Mouse (Mus musculus): ENCODE data around the gene Popdc3.
"Not testable (repeated sequence)": the region's sequence is repeated elsewhere in the genome, so short reads cannot be mapped to it uniquely, and the experiment has no call there.

The Popdc3 gene

GRCm38 (mm10) chr10:45314865-45315264 lies 137.0 kb downstream of the Popdc3 start:
- in situ Hi-C loops (cut with MboI) = no loop called here

DNA sequence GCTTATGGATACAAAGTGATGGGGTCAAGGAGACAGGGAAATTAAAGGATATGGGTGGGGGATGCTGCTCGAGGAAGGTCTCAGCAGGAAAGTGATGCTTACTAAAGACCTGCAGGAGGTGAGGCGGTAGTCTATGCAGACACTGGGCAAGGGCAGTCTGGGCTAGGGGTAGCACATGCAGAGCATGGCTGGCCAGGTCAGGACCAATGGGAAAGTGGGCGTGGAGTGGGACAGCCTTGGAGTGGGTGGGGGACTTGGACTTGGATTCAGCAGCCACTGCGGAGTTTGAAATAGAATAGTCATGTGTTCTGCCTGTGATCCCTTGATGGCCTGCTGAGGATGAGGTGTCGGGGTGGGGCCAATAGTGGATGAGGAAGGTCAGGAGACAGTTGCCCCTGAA lies 141.0 kb downstream of the Popdc3 start:
- in situ Hi-C loops (cut with MboI) = no loop called here

DNA sequence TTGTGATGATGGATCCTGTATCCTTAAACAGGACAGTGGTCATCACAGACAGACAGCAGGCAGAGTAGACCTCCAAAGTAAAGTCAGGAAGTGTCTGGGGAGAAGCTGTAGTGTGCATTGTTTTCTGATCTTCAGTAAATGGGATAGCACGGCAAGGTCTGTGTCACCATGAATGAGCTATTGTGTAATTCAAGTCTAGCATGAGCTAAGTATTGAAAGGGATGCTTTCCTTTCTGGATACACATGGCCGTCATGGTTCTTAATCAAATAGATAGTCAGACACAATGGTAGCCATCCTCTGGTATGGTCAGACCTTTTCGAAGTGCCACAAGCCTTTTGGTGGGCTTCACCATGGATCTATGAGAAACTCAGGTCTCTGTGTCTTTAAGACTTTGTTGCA lies 142.4 kb downstream of the Popdc3 start:
- in situ Hi-C loops (cut with MboI) = no loop called here

DNA sequence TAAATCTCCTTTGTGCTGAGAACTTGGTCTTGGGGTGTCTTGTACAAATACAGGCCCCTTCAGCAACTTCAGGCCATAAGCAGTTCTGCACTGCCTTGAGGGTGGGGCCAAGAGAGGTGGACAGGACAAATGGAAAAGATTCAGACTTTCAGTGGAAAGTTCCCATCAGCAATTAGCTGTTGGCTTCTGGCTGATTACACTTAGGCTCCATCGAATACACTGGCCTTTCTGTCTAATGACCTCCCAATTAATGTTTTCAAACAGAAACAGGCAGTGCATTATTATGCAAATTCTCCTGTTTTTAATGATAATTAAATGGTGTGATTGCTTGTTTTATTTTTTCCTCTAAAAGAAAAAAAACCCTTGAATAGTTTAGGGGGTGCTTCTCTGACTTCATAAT lies 146.3 kb downstream of the Popdc3 start:
- in situ Hi-C loops (cut with MboI) = no loop called here

DNA sequence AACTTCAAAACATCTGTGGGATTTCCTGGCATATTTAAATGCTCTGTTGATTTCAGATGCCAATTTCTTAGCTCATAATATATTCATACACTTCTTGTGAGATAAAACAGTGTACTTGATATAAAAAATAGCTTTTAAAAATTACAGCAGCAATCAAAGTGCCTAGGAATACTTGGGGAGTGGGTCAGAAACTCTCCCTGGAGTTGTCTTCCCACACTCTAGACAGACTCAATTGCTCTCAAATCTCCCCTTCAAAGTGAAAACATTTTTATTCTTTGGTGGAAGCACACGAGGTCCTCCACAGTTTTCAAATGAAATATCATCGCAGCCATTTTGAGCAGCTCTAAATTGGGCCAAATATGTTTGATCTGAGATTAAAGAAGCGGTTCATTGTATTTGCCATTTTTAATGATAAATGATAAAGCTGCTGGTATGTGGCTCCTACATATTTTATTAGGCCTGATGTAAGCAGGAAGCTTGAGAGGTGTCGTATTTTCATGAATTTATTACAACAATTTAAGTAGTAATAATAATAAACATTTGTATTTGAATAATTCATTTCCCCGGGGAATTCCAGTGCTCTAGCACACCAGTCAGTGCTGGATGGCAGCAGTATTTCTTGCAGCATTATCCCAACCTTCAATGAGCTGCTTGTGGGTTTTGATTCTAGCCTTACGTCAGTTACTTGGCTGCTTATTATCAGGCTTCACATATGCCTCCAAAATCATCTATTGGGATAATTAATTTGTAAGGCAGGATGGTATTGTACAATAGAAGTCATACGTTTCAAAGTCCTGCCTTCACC lies 150.5 kb downstream of the Popdc3 start:
- in situ Hi-C loops (cut with MboI) = no loop called here

DNA sequence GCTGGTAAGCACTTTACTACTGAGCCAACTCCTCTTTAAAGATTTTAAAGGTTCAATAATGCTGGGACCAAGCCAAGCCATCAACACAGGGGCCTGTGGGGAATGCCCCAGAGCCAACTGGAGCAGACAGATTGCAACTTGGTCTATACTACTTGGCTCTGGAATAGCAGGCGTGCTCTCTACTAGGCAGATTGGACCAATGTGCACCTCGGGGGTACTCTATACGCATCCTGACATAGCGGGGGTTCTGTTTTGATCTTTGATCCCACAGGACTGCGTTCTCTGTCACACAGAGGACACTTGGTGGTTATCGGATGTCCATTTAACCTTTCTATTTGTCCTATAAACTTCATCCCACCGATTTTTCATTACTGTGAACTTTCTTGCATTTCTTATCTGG lies 157.0 kb downstream of the Popdc3 start:
- in situ Hi-C loops (cut with MboI) = no loop called here

GRCm38 (mm10) chr10:45335434-45336422 lies 157.8 kb downstream of the Popdc3 start, which contains the start of gene Bves:
Bves (plus strand) TSS chr10:45335772.
- in situ Hi-C loops (cut with MboI) = no loop called here

- in situ Hi-C loops (cut with MboI) = no loop called here
Observed at GRCm38 (mm10) chr10:45339106-45339505, 161.2 kb downstream of the Popdc3 start.

- in situ Hi-C loops (cut with MboI) = no loop called here
Observed at GRCm38 (mm10) chr10:45344381-45344780, 166.5 kb downstream of the Popdc3 start.

DNA sequence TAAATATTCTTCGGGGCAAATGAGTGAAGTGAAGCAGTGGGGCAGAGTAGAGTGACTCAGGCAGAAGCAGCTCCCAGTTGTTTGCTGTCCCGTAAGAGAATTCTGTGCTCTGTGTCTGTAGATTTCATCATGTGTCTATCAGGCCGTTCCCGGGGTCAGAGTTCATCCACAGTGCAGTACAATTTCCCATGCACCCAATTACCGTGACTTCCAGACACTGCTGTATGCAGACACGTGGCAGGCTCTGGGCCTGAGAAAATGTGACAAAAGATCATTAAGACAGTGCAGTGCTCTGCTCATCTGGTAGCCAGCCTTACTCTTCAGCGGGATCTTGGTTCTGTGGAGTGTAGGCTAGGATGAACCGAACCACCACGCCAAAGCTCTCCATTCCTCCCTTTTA lies 167.3 kb downstream of the Popdc3 start:
- in situ Hi-C loops (cut with MboI) = no loop called here

DNA sequence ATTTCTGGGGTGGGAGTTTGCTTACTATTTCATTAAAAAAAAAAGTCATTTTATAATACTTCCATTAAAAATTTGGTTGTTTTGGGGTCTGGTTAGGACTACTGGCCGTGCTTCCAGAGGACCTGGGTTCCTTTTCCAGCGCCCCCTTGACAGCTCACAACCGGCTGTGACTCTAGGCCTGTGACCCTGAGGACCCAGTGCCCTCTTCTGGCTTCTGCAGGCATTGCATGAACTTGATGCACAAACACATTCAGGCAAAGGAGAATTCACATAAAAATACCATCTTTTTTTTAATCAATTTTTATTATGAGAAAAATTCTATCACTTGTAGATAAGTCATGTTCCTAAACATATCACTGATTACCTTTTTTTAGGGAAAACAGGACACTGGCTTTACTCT lies 170.2 kb downstream of the Popdc3 start:
- in situ Hi-C loops (cut with MboI) = not testable (repeated sequence)

DNA sequence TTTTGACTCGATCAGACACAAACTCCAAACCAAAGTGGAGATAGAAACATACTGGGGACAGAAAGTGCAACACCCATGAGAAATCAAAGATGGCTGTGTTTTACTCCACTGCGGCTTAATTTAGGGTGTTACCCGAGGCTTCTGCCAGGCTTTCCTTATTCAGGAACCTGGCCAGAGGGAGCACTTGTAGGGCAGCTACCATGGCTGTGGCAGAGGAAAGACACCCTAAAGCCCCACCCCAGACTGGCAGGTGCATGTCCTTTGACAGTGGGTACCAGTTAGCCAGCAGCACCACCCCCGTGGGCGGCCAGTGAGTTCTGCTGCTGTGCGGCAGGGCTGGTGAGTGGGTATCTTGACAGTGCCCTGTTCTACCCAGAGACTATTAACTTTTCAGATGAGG lies 178.2 kb downstream of the Popdc3 start:
- in situ Hi-C loops (cut with MboI) = loop anchor here (25.0 kb wide), 2 partner anchors 244 to 1069 kb away; no protein-coding TSS in a partner anchor

- in situ Hi-C loops (cut with MboI) = loop anchor here (25.0 kb wide), 2 partner anchors 251 to 1076 kb away; no protein-coding TSS in a partner anchor
Observed at GRCm38 (mm10) chr10:45363396-45363795, 185.5 kb downstream of the Popdc3 start.

DNA sequence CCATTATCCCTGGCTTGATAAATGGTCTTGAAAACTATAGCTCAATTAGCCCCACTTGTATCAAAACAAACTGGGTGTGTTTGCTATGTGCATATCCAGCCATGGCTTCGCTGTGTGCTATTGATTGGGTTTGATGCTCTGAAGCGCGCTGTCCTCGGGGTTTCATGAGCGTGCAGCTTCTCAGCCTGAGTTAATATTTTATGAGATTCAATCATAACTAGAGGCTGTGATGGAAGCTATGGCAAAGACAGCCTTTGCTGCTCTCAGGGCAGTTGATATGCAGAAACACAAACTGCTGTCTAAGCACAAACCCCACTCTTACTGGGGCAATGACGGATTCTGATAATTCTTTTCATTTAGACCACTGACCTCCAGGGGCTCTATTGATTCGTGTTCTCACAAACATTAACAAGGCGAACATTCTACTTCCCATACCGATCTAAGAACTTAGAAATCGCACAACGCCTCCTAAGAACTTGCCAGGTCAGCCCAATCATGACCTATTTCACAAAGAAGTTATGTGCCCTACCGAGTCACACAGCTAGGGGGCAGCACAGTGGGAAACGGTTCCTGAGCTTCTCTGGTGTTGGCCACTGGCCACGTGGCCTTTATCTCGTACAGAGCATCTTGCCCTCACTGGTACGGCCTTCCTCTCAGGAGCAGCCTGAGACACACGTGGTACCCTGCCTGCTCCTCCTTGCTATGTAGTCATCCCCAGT lies 189.2 kb downstream of the Popdc3 start:
- in situ Hi-C loops (cut with MboI) = loop anchor here (25.0 kb wide), 2 partner anchors 255 to 1080 kb away; no protein-coding TSS in a partner anchor
